Mouse (Mus musculus): ENCODE results near the gene Gm9964. TPM values are rescaled to one million over a fixed set of nuclear protein-coding genes. Genes with fewer than 3 reads are reported as not detected.

Gm9964 gene
- not detected in 2 replicates for polyA plus RNA-seq (2012; rRNA removed)

DNA sequence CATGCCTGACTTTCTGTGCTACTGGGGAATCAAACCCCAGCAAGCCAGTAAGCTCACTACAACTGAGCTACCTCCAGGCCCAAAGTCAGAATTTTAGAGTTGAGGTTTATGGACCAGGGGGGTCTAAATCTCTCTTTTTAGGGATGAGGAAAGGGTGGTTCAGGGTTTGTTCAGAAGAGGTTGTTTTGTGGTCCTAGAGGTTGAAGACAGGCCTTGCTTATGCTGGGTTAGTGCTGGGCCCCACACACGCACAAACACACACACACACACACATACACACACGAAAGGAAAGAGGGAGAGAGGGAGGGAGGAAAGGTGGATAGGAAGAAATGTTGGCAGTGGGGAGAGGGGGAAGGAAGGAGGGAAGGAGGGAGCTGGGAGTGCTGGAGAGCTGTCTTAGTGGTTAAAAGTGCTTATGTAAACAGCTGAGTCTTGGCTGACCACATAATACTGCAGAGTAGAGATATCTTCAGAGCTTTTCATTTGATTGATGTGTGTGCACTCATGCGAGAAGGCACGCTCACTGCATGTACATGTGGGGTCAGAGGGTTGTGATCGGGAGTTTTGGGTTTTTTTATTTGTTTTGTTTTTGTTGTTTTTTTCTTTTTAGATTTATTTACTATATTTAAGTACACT is at the start of gene Gm9964:
Gene Gm9964, minus strand, starts transcription at position 51 of the 636 bp plus-strand sequence.
- no peak for TF ChIP-seq CTCF (IDR thresholded peaks at IDR 0.05; ENCODE audit: borderline replicate concordance, insufficient read depth, low read depth, low read length)
- no peak for TF ChIP-seq POLR2A (IDR thresholded peaks at IDR 0.05; ENCODE audit: borderline replicate concordance, insufficient read depth, low read length)
- Histone ChIP-seq H3K27ac (ENCODE audit: insufficient read depth, low read length) (no peak within 1 kb of the TSS), H3K4me3 (replicated peaks; ENCODE audit: insufficient read depth, low read depth, low read length) (no peak within 1 kb of the TSS), H3K27me3 (ENCODE audit: control insufficient read depth, insufficient read depth, low read length) (no peaks in the 10 kb centered on the region), H3K4me1 (ENCODE audit: control insufficient read depth, insufficient read depth, low read length) (no peaks in the 10 kb centered on the region)
- 83% methylated on average over 5 of the region's 5 CpGs for WGBS
- no peak for DNase-seq

DNA sequence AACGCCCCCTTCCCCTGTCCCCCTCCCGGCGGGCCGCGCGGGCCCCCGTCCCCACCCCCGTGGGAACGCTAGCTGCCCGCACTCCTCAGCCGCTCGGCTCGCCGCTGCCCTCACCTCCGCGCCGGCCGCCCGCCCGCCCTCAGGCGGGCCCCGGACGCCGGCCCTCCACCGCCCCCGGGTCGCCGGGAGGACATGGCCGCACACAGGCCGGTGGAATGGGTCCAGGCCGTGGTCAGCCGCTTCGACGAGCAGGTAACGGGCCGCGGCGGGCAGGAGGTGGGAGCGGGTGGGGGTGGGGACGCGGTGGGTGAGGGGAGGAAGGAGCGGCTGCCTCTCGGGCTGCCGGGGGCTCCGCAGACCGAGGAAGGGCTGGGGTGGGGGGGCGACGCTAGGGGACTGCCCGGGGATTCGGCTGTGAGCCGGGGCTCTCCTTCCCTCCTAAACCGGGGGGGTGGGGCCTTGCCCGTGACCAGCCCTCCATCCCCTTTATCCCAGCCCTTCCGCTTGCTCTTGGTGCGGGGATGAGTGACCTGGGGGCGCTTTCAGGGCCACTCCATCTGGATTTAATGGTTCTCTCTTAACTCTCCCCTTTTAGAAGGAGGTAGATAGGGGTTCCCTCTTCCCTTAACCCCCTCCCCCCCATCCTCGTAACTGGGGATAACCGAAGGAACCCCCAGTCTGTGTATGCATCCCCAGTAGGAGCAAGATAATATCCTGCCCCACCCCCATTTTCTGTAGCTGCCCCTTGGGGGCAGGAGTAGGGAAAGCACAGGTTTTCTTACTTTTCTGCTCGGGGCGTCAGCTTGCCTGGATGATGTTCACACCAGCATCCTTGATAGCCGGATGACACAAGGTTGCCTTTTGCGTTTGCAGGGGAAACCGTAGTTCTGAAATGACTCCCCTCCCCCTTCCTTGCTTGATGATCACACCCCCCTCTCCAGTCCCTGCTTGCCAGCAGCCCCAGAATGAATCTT is 43.4 kb upstream of the Gm9964 start:
- under 1% methylated on average over 54 of the region's 63 CpGs for WGBS
- Histone ChIP-seq H3K27me3 (ENCODE audit: control insufficient read depth, insufficient read depth, low read length) (no peaks in the 10 kb centered on the region), H3K27ac (ENCODE audit: insufficient read depth, low read length) (no peak overlapping the region), H3K4me3 (replicated peaks; ENCODE audit: insufficient read depth, low read depth, low read length) (peak overlapping the region; percentile 64), H3K4me1 (ENCODE audit: control insufficient read depth, insufficient read depth, low read length) (no peaks in the 10 kb centered on the region)
- DNase-seq: peak; percentile 38 to 41
- TF ChIP-seq POLR2A (IDR thresholded peaks at IDR 0.05; ENCODE audit: borderline replicate concordance, insufficient read depth, low read length): no peak
- no peak for TF ChIP-seq CTCF (IDR thresholded peaks at IDR 0.05; ENCODE audit: borderline replicate concordance, insufficient read depth, low read depth, low read length)

DNA sequence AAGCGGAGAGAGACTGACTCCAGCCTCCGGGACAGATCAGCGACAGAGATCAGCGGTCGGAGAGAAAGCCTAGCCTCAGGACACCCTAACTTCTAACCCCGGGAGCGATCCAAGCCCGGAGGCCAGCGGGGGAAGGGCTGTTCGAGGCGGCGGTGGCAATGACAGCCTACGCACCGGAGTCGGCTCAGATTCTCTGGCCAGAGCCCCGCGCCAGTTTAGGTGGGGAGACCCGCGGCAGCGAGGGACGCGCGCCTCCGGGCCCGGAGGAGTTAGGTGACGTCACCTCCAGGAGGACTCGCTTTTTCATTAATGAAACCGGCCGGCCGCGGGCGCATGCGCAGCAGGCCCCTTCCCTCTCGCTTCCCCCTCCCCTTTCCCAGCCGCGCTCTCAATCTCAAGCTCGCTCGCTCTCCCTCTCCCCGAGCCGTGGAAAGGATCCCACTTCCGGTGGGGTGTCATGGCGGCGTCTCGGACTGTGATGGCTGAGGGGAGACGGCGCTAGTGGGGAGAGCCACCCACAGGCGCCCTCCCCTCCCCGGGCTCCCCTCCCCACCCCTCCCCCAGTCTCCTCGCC is 42.6 kb upstream of the Gm9964 start, which contains the start of gene Nf1:
Gene Nf1, plus strand, starts transcription at position 460 of the 574 bp plus-strand sequence.
- Histone ChIP-seq H3K27ac (ENCODE audit: insufficient read depth, low read length) (peak within 1 kb of the TSS; percentile 79), H3K27me3 (ENCODE audit: control insufficient read depth, insufficient read depth, low read length) (no peaks in the 10 kb centered on the region), H3K4me3 (replicated peaks; ENCODE audit: insufficient read depth, low read depth, low read length) (peak within 1 kb of the TSS; percentile 64), H3K4me1 (ENCODE audit: control insufficient read depth, insufficient read depth, low read length) (no peaks in the 10 kb centered on the region)
- WGBS: 1% methylated on average over 48 of the region's 49 CpGs
- DNase-seq: peak; percentile 94 to 95
- TF ChIP-seq CTCF (IDR thresholded peaks at IDR 0.05; ENCODE audit: borderline replicate concordance, insufficient read depth, low read depth, low read length): no peak
- peak; percentile 60; the same call in 1 of the 2 replicates for TF ChIP-seq POLR2A (IDR thresholded peaks at IDR 0.05; ENCODE audit: borderline replicate concordance, insufficient read depth, low read length)

DNA sequence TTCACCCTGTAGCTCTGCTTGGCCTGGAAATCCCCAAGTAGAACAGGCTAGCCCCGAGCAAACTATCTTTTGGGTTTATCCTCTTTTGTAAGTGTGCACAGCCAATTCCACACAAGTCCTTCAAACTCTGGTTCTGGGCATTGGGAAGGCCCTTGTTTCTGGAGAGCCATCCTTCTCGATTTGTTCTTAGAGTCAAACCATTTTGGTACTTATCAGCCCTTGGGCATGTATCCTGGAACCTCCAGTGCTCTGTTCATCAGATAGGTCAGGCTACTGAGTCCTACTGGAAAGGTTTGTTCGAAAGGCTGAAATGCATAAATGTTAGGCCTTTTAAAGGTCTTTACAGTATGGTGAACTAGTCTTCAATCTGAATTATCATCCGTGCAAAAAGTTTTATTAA is 41.9 kb upstream of the Gm9964 start:
- peak; percentile 9 to 18 for DNase-seq

DNA sequence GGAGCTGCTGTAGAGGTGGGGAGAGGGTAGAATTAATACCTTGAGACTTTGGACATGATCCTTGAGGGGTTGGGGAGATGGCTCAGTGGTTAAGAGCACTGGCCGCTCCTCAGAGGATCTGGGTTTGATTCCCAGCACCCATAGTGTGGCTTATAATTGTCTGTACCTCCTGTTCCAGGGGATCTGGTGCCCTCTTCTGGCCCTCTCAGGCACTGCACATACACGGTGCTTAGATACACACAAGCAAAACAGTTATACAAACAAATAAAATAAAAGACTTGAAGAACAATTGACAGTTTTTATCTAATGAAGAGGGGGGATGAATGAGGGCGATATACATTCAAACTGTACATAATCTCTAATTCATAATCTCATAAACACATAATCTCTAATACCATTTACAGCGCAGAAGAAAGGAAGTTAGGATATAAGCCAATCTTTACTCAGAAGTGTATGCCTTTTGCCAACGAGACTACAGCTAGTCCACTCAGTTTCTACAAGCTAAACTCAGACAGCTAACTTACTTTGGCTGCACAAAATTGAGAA is 40.1 kb upstream of the Gm9964 start:
- peak in 1 of 2 experiments; percentile 20 for DNase-seq
- TF ChIP-seq CTCF (IDR thresholded peaks at IDR 0.05; ENCODE audit: borderline replicate concordance, insufficient read depth, low read depth, low read length) (peak; percentile 34; the same call in 1 of the 2 replicates), POLR2A (IDR thresholded peaks at IDR 0.05; ENCODE audit: borderline replicate concordance, insufficient read depth, low read length) (no peak)
- Histone ChIP-seq H3K4me3 (replicated peaks; ENCODE audit: insufficient read depth, low read depth, low read length) (no peak overlapping the region), H3K27me3 (ENCODE audit: control insufficient read depth, insufficient read depth, low read length) (no peaks in the 10 kb centered on the region), H3K4me1 (ENCODE audit: control insufficient read depth, insufficient read depth, low read length) (no peaks in the 10 kb centered on the region), H3K27ac (ENCODE audit: insufficient read depth, low read length) (no peak overlapping the region)
- 93% methylated on average over 5 of the region's 5 CpGs for WGBS

More for the DNA sequence above, 41.9 kb upstream of the Gm9964 start:
- H3K27me3 ChIP-seq (ENCODE audit: control insufficient read depth, insufficient read depth, low read length): no peaks in the 10 kb centered on the region
- peak overlapping the region; percentile 64 for H3K4me3 ChIP-seq (replicated peaks; ENCODE audit: insufficient read depth, low read depth, low read length)
- TF ChIP-seq POLR2A (IDR thresholded peaks at IDR 0.05; ENCODE audit: borderline replicate concordance, insufficient read depth, low read length) (no peak), CTCF (IDR thresholded peaks at IDR 0.05; ENCODE audit: borderline replicate concordance, insufficient read depth, low read depth, low read length) (no peak)
- no peak overlapping the region for H3K27ac ChIP-seq (ENCODE audit: insufficient read depth, low read length)
- WGBS: 50% methylated on average over 4 of the region's 4 CpGs
- H3K4me1 ChIP-seq (ENCODE audit: control insufficient read depth, insufficient read depth, low read length): no peaks in the 10 kb centered on the region

DNA sequence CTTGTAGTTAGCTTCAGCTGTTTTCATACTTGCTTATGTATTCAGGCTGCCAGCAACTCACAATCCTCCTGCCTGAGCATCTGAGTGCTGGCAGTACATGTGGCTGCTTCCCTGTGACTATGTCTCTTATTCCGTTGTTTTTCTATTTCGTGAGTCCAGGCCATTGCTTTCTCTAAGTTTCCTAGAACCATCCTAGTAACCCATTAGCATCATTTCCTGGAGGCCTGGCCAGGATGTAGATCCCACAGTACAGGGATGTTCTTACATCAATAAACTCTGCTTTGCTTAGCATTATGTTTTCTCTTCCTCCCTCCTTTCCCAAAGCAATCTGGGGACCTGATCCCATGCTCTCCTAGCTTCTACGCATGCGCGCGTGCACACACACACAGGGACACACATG is 38.4 kb upstream of the Gm9964 start:
- no peaks in the 10 kb centered on the region for H3K4me1 ChIP-seq (ENCODE audit: control insufficient read depth, insufficient read depth, low read length)
- no peak overlapping the region for H3K4me3 ChIP-seq (replicated peaks; ENCODE audit: insufficient read depth, low read depth, low read length)
- no peak for DNase-seq
- 91% methylated on average over 6 of the region's 6 CpGs for WGBS
- TF ChIP-seq POLR2A (IDR thresholded peaks at IDR 0.05; ENCODE audit: borderline replicate concordance, insufficient read depth, low read length): no peak
- TF ChIP-seq CTCF (IDR thresholded peaks at IDR 0.05; ENCODE audit: borderline replicate concordance, insufficient read depth, low read depth, low read length): no peak
- H3K27ac ChIP-seq (ENCODE audit: insufficient read depth, low read length): no peak overlapping the region
- H3K27me3 ChIP-seq (ENCODE audit: control insufficient read depth, insufficient read depth, low read length): no peaks in the 10 kb centered on the region

DNA sequence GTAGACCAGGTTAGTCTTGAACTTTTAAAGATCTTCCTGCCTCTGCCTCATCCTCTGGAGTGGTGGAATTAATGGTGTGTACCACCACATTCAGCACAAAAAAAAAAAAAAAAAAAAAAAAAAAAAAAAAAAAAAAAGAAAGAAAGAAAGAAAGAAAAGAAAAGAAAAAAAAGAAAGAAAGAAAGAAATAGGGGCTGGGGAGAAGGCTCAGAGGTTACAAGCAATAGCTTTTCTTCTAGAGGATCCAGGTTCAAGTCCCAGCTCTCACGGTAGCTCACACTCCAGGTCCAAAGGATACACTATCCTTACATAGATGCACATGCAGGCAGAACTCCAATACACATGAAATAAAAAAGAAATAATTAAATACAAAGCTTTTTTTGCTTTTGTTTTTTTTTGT is 32.9 kb upstream of the Gm9964 start:
- no peaks in the 10 kb centered on the region for H3K4me1 ChIP-seq (ENCODE audit: control insufficient read depth, insufficient read depth, low read length)
- no peak overlapping the region for H3K27ac ChIP-seq (ENCODE audit: insufficient read depth, low read length)
- 100% methylated on average over 1 of the region's 1 CpGs for WGBS
- H3K4me3 ChIP-seq (replicated peaks; ENCODE audit: insufficient read depth, low read depth, low read length): no peak overlapping the region
- TF ChIP-seq POLR2A (IDR thresholded peaks at IDR 0.05; ENCODE audit: borderline replicate concordance, insufficient read depth, low read length) (no peak), CTCF (IDR thresholded peaks at IDR 0.05; ENCODE audit: borderline replicate concordance, insufficient read depth, low read depth, low read length) (no peak)
- no peak for DNase-seq
- H3K27me3 ChIP-seq (ENCODE audit: control insufficient read depth, insufficient read depth, low read length): no peaks in the 10 kb centered on the region

Data from cerebellum, adult 2 months (tissue).